Mouse (Mus musculus) heart, embryonic 15.5 days (tissue): Measurements from ENCODE around the gene Irgq. TPM values are rescaled to one million over a fixed set of nuclear protein-coding genes. Genes with fewer than 3 reads are reported as not detected.

Experiments used
- ATAC-seq: fragments of 200-750 bp; cut with Nextera tagmentation; replicated peaks from 2 replicates; pipeline ENCODE4 v1.8.0; 2017; ENCODE audit warnings: low read depth, moderate TSS enrichment; ENCODE audit not compliant: insufficient number of reproducible peaks, insufficient read depth, low FRiP score
- H3K27ac ChIP-seq: fragments of 300-500 bp; sonication (generic); 2 replicates; pipeline ENCODE4 v1.5.1; 2015; ENCODE audit warnings: mild to moderate bottlenecking, inconsistent platforms
- H3K27me3 ChIP-seq: fragments of 300-500 bp; sonication (generic); 2 replicates; pipeline ENCODE4 v1.6.1; 2015; ENCODE audit warnings: inconsistent platforms
- H3K36me3 ChIP-seq: fragments of 300-500 bp; sonication (generic); 2 replicates; pipeline ENCODE4 v1.6.1; 2015; ENCODE audit warnings: mild to moderate bottlenecking, inconsistent platforms
- H3K4me1 ChIP-seq: fragments of 300-500 bp; sonication (generic); replicated peaks from 2 replicates; pipeline ENCODE4 v1.6.1; 2015; ENCODE audit warnings: inconsistent platforms
- H3K4me2 ChIP-seq: fragments of 300-500 bp; sonication (generic); 2 replicates; pipeline ENCODE4 v1.6.1; 2015; ENCODE audit warnings: inconsistent platforms, mild to moderate bottlenecking, moderate library complexity
- H3K4me3 ChIP-seq: fragments of 300-500 bp; sonication (generic); 2 replicates; pipeline ENCODE4 v1.5.1; 2015; ENCODE audit warnings: mild to moderate bottlenecking, inconsistent platforms
- H3K9ac ChIP-seq: fragments of 300-500 bp; sonication (generic); 2 replicates; pipeline ENCODE4 v1.6.1; 2015; ENCODE audit warnings: mild to moderate bottlenecking, inconsistent platforms
- H3K9me3 ChIP-seq: fragments of 300-500 bp; sonication (generic); replicated peaks from 2 replicates; pipeline ENCODE4 v1.6.1; 2016; ENCODE audit warnings: inconsistent platforms
- WGBS: fragments of 180-500 bp; shearing (Covaris S2); methylation state at CpG from one replicate; pipeline ENCODE4 v1.1.7; 2015; ENCODE audit warnings: mixed read lengths; 5-methylcytosine and 5-hydroxymethylcytosine counted together
- polyA plus RNA-seq: library from polyadenylated mRNA; unstranded; fragments of >200 nt; fragmentation: Nextera tagmentation; extraction: Ambion mirVana; gene quantifications from 2 replicates; pipeline ENCODE4 v1.2.1, GENCODE M21; 2015

Irgq gene
- polyA plus RNA-seq, 1 experiment from 2014 or later, result 6.0 TPM

- no peaks in the 10 kb centered on the region for H3K27me3 ChIP-seq
- H3K4me3 ChIP-seq, result peak overlapping the region; percentile 94
- 21% methylated on average over 13 of the region's 13 CpGs for WGBS
- H3K4me1 ChIP-seq, result peaks cover 11% of the 10 kb centered on the region
- peak overlapping the region; percentile 72 for H3K4me2 ChIP-seq
- H3K9me3 ChIP-seq, result no peaks in the 10 kb centered on the region
- no peak for ATAC-seq
- peak overlapping the region; percentile 79 for H3K27ac ChIP-seq
- peaks cover 9% of the 10 kb centered on the region for H3K36me3 ChIP-seq
- peak overlapping the region; percentile 93 for H3K9ac ChIP-seq
Measured at GRCm38 (mm10) chr7:24547534-24548036, 17.1 kb downstream of the Irgq start.

- Histone ChIP-seq H3K4me3 (no peak overlapping the region), H3K36me3 (peaks cover 29% of the 10 kb centered on the region), H3K9ac (no peak overlapping the region), H3K9me3 (no peaks in the 10 kb centered on the region), H3K4me2 (no peak overlapping the region), H3K27ac (no peak overlapping the region), H3K4me1 (peaks cover 5% of the 10 kb centered on the region), H3K27me3 (no peaks in the 10 kb centered on the region)
- whole genome bisulfite sequencing, result 78% methylated on average over 12 of the region's 12 CpGs
- ATAC-seq, result no peak
Measured at GRCm38 (mm10) chr7:24551985-24552759, 21.7 kb downstream of the Irgq start.

GRCm38 (mm10) chr7:24555786-24556185, 25.3 kb downstream of the Irgq start:
- H3K27ac ChIP-seq, result no peak overlapping the region
- no peaks in the 10 kb centered on the region for H3K9me3 ChIP-seq
- ATAC-seq, result no peak
- H3K27me3 ChIP-seq, result no peaks in the 10 kb centered on the region
- H3K9ac ChIP-seq, result no peak overlapping the region
- H3K4me2 ChIP-seq, result no peak overlapping the region
- H3K36me3 ChIP-seq, result peaks cover 33% of the 10 kb centered on the region
- 93% methylated on average over 10 of the region's 10 CpGs for WGBS
- H3K4me1 ChIP-seq, result no peaks in the 10 kb centered on the region
- no peak overlapping the region for H3K4me3 ChIP-seq

- Histone ChIP-seq H3K27ac (no peak overlapping the region), H3K9me3 (no peaks in the 10 kb centered on the region), H3K4me3 (no peak overlapping the region), H3K4me2 (no peak overlapping the region), H3K4me1 (no peaks in the 10 kb centered on the region), H3K9ac (no peak overlapping the region), H3K36me3 (peaks cover 25% of the 10 kb centered on the region), H3K27me3 (no peaks in the 10 kb centered on the region)
- ATAC-seq, result no peak
- 89% methylated on average over 4 of the region's 4 CpGs for WGBS
Measured at GRCm38 (mm10) chr7:24561450-24561849, 31.0 kb downstream of the Irgq start.

- no peak for ATAC-seq
- H3K27ac ChIP-seq, result no peak overlapping the region
Measured at GRCm38 (mm10) chr7:24563191-24563836, 32.8 kb downstream of the Irgq start.

GRCm38 (mm10) chr7:24563837-24564206, 33.3 kb downstream of the Irgq start:
- Histone ChIP-seq H3K4me1 (no peaks in the 10 kb centered on the region), H3K4me2 (no peak overlapping the region), H3K9ac (no peak overlapping the region), H3K27ac (no peak overlapping the region), H3K9me3 (no peaks in the 10 kb centered on the region), H3K4me3 (no peak overlapping the region), H3K36me3 (peaks cover 45% of the 10 kb centered on the region), H3K27me3 (no peaks in the 10 kb centered on the region)
- WGBS, result 79% methylated on average over 4 of the region's 4 CpGs
- ATAC-seq, result no peak

More at GRCm38 (mm10) chr7:24563191-24563836, 32.8 kb downstream of the Irgq start:
- Histone ChIP-seq H3K27me3 (no peaks in the 10 kb centered on the region), H3K9me3 (no peaks in the 10 kb centered on the region), H3K4me3 (no peak overlapping the region), H3K4me2 (no peak overlapping the region), H3K36me3 (peaks cover 40% of the 10 kb centered on the region), H3K4me1 (no peaks in the 10 kb centered on the region), H3K9ac (no peak overlapping the region)
- WGBS, result 83% methylated on average over 8 of the region's 8 CpGs

- Histone ChIP-seq H3K4me1 (no peaks in the 10 kb centered on the region), H3K9ac (no peak overlapping the region), H3K4me3 (no peak overlapping the region), H3K27ac (no peak overlapping the region), H3K9me3 (no peaks in the 10 kb centered on the region), H3K4me2 (no peak overlapping the region), H3K27me3 (no peaks in the 10 kb centered on the region), H3K36me3 (peaks cover 50% of the 10 kb centered on the region)
- no peak for ATAC-seq
- 63% methylated on average over 6 of the region's 6 CpGs for WGBS
Measured at GRCm38 (mm10) chr7:24564607-24565265, 34.2 kb downstream of the Irgq start.

GRCm38 (mm10) chr7:24565627-24566026, 35.1 kb downstream of the Irgq start:
- H3K36me3 ChIP-seq, result peaks cover 47% of the 10 kb centered on the region

GRCm38 (mm10) chr7:24566206-24566605, 35.7 kb downstream of the Irgq start:
- no peak overlapping the region for H3K4me3 ChIP-seq
- no peak for ATAC-seq
- no peak overlapping the region for H3K27ac ChIP-seq
- H3K4me2 ChIP-seq, result no peak overlapping the region
- H3K9me3 ChIP-seq, result no peaks in the 10 kb centered on the region
- WGBS, result 90% methylated on average over 9 of the region's 9 CpGs
- no peak overlapping the region for H3K9ac ChIP-seq
- no peaks in the 10 kb centered on the region for H3K4me1 ChIP-seq
- no peaks in the 10 kb centered on the region for H3K27me3 ChIP-seq
- peaks cover 45% of the 10 kb centered on the region for H3K36me3 ChIP-seq

More at GRCm38 (mm10) chr7:24565627-24566026, 35.1 kb downstream of the Irgq start:
- no peak overlapping the region for H3K4me3 ChIP-seq
- WGBS, result 85% methylated on average over 11 of the region's 11 CpGs
- H3K4me2 ChIP-seq, result no peak overlapping the region
- no peak overlapping the region for H3K27ac ChIP-seq
- H3K4me1 ChIP-seq, result no peaks in the 10 kb centered on the region
- no peaks in the 10 kb centered on the region for H3K9me3 ChIP-seq
- H3K9ac ChIP-seq, result no peak overlapping the region
- H3K27me3 ChIP-seq, result no peaks in the 10 kb centered on the region
- ATAC-seq, result no peak

- Histone ChIP-seq H3K36me3 (peaks cover 43% of the 10 kb centered on the region), H3K4me1 (no peaks in the 10 kb centered on the region), H3K27me3 (no peaks in the 10 kb centered on the region), H3K4me2 (no peak overlapping the region), H3K4me3 (no peak overlapping the region), H3K27ac (no peak overlapping the region), H3K9me3 (no peaks in the 10 kb centered on the region), H3K9ac (no peak overlapping the region)
- WGBS, result 87% methylated on average over 4 of the region's 4 CpGs
- ATAC-seq, result no peak
Measured at GRCm38 (mm10) chr7:24568512-24568911, 38.0 kb downstream of the Irgq start.

GRCm38 (mm10) chr7:24571071-24571470, 40.6 kb downstream of the Irgq start:
- WGBS, result 67% methylated on average over 4 of the region's 4 CpGs
- Histone ChIP-seq H3K4me1 (0 out of 2 replicates have a peak, but pooled peaks cover 3% of the 10 kb centered on the region), H3K4me2 (no peak overlapping the region), H3K9me3 (no peaks in the 10 kb centered on the region), H3K4me3 (no peak overlapping the region), H3K27ac (no peak overlapping the region), H3K27me3 (no peaks in the 10 kb centered on the region), H3K36me3 (peaks cover 39% of the 10 kb centered on the region), H3K9ac (no peak overlapping the region)
- ATAC-seq, result no peak
